Mouse (Mus musculus): ENCODE data around the gene Ppp3ca.

DNA sequence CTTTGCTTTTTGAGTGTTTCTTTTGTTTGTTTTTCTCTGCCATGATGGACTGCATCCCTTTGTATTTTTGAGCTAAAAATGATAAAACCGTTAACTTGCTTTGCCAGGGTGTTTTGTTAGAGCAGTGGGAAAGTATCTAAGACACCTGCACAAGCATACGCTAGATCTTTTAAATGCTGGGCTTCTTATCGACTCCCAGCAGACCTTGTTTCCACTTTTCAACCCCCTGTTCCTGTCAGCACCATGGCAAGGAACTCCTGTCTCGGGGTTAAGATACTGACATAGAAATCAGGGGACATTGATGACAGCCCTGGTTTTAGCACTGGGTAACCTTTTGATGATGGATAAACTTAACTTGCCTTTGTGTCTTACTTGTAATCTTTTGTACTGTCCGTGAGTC lies 121.5 kb downstream of the Ppp3ca start:
- TF ChIP-seq CTCF (IDR thresholded peaks at IDR 0.05; ENCODE audit: low read depth) (no peak), EP300 (IDR thresholded peaks at IDR 0.05; ENCODE audit: low read depth) (peak; percentile 63)

Data from liver, postnatal 0 days (tissue).